Mouse (Mus musculus): Measurements from ENCODE around the gene Map2. TPM values are rescaled to one million over a fixed set of nuclear protein-coding genes. Genes with fewer than 3 reads are reported as not detected.
A peak's percentile ranks its signal among the peaks of the same experiment; 100 is the strongest.

Gene Map2
- polyA plus RNA-seq (2011; ENCODE audit: insufficient read depth, insufficient read length, low read depth, missing spikeins): 13.7 and 18.3 TPM in 2 replicates

GRCm38 (mm10) chr1:66175041-66175665 lies at the start of gene Map2:
Map2 (plus strand) TSS chr1:66175273.
- no peak within 1 kb of the TSS for H3K27ac ChIP-seq (ENCODE audit: insufficient read depth, low read length)
- peak within 1 kb of the TSS; percentile 33 for H3K9ac ChIP-seq (ENCODE audit: low read depth, poor library complexity, severe bottlenecking)
- no peak for TF ChIP-seq EP300 (IDR thresholded peaks at IDR 0.05; ENCODE audit: insufficient read depth, low read depth, low read length)
- TF ChIP-seq POLR2A (IDR thresholded peaks at IDR 0.05; ENCODE audit: insufficient read depth, low read length): no peak
- TF ChIP-seq CTCF (IDR thresholded peaks at IDR 0.05; ENCODE audit: low read depth, low read length): no peak
- H3K4me1 ChIP-seq (ENCODE audit: control insufficient read depth, insufficient read depth, low read length): peaks cover 2% of the 10 kb centered on the region
- H3K36me3 ChIP-seq (ENCODE audit: control insufficient read depth, insufficient read depth, low read length, poor library complexity, severe bottlenecking): no peaks in the 10 kb centered on the region
- no peaks in the 10 kb centered on the region for H3K27me3 ChIP-seq (ENCODE audit: control insufficient read depth, insufficient read depth, low read length, poor library complexity, severe bottlenecking)
- peak within 1 kb of the TSS; percentile 70 for H3K4me3 ChIP-seq (ENCODE audit: low read depth, low read length)
- no peaks in the 10 kb centered on the region for H3K9me3 ChIP-seq (replicated peaks; ENCODE audit: control insufficient read depth, insufficient read depth, low read length, poor library complexity, severe bottlenecking)

GRCm38 (mm10) chr1:66133014-66133413 lies 42.1 kb upstream of the Map2 start:
- H3K36me3 ChIP-seq (ENCODE audit: control insufficient read depth, insufficient read depth, low read length, poor library complexity, severe bottlenecking): no peaks in the 10 kb centered on the region
- no peak overlapping the region for H3K9ac ChIP-seq (ENCODE audit: low read depth, poor library complexity, severe bottlenecking)
- no peaks in the 10 kb centered on the region for H3K4me1 ChIP-seq (ENCODE audit: control insufficient read depth, insufficient read depth, low read length)
- H3K27ac ChIP-seq (ENCODE audit: insufficient read depth, low read length): no peak overlapping the region
- TF ChIP-seq CTCF (IDR thresholded peaks at IDR 0.05; ENCODE audit: low read depth, low read length) (no peak), EP300 (IDR thresholded peaks at IDR 0.05; ENCODE audit: insufficient read depth, low read depth, low read length) (no peak), POLR2A (IDR thresholded peaks at IDR 0.05; ENCODE audit: insufficient read depth, low read length) (no peak)
- no peaks in the 10 kb centered on the region for H3K27me3 ChIP-seq (ENCODE audit: control insufficient read depth, insufficient read depth, low read length, poor library complexity, severe bottlenecking)
- H3K9me3 ChIP-seq (replicated peaks; ENCODE audit: control insufficient read depth, insufficient read depth, low read length, poor library complexity, severe bottlenecking): no peaks in the 10 kb centered on the region
- H3K4me3 ChIP-seq (ENCODE audit: low read depth, low read length): no peak overlapping the region

- Histone ChIP-seq H3K9ac (ENCODE audit: low read depth, poor library complexity, severe bottlenecking) (no peak overlapping the region), H3K36me3 (ENCODE audit: control insufficient read depth, insufficient read depth, low read length, poor library complexity, severe bottlenecking) (no peaks in the 10 kb centered on the region), H3K27me3 (ENCODE audit: control insufficient read depth, insufficient read depth, low read length, poor library complexity, severe bottlenecking) (no peaks in the 10 kb centered on the region), H3K27ac (ENCODE audit: insufficient read depth, low read length) (no peak overlapping the region), H3K4me1 (ENCODE audit: control insufficient read depth, insufficient read depth, low read length) (no peaks in the 10 kb centered on the region), H3K9me3 (replicated peaks; ENCODE audit: control insufficient read depth, insufficient read depth, low read length, poor library complexity, severe bottlenecking) (no peaks in the 10 kb centered on the region), H3K4me3 (ENCODE audit: low read depth, low read length) (no peak overlapping the region)
- TF ChIP-seq POLR2A (IDR thresholded peaks at IDR 0.05; ENCODE audit: insufficient read depth, low read length): no peak
Measured at GRCm38 (mm10) chr1:66135324-66135723, 39.7 kb upstream of the Map2 start.

GRCm38 (mm10) chr1:66140686-66141085 lies 34.4 kb upstream of the Map2 start:
- Histone ChIP-seq H3K9ac (ENCODE audit: low read depth, poor library complexity, severe bottlenecking) (no peak overlapping the region), H3K27ac (ENCODE audit: insufficient read depth, low read length) (no peak overlapping the region), H3K36me3 (ENCODE audit: control insufficient read depth, insufficient read depth, low read length, poor library complexity, severe bottlenecking) (no peaks in the 10 kb centered on the region), H3K27me3 (ENCODE audit: control insufficient read depth, insufficient read depth, low read length, poor library complexity, severe bottlenecking) (no peaks in the 10 kb centered on the region), H3K9me3 (replicated peaks; ENCODE audit: control insufficient read depth, insufficient read depth, low read length, poor library complexity, severe bottlenecking) (no peaks in the 10 kb centered on the region), H3K4me1 (ENCODE audit: control insufficient read depth, insufficient read depth, low read length) (no peaks in the 10 kb centered on the region), H3K4me3 (ENCODE audit: low read depth, low read length) (no peak overlapping the region)
- TF ChIP-seq CTCF (IDR thresholded peaks at IDR 0.05; ENCODE audit: low read depth, low read length) (no peak), EP300 (IDR thresholded peaks at IDR 0.05; ENCODE audit: insufficient read depth, low read depth, low read length) (no peak), POLR2A (IDR thresholded peaks at IDR 0.05; ENCODE audit: insufficient read depth, low read length) (no peak)

GRCm38 (mm10) chr1:66145180-66145579 lies 29.9 kb upstream of the Map2 start:
- Histone ChIP-seq H3K36me3 (ENCODE audit: control insufficient read depth, insufficient read depth, low read length, poor library complexity, severe bottlenecking) (no peaks in the 10 kb centered on the region), H3K9ac (ENCODE audit: low read depth, poor library complexity, severe bottlenecking) (no peak overlapping the region), H3K9me3 (replicated peaks; ENCODE audit: control insufficient read depth, insufficient read depth, low read length, poor library complexity, severe bottlenecking) (no peaks in the 10 kb centered on the region), H3K4me3 (ENCODE audit: low read depth, low read length) (no peak overlapping the region), H3K27ac (ENCODE audit: insufficient read depth, low read length) (no peak overlapping the region), H3K27me3 (ENCODE audit: control insufficient read depth, insufficient read depth, low read length, poor library complexity, severe bottlenecking) (no peaks in the 10 kb centered on the region), H3K4me1 (ENCODE audit: control insufficient read depth, insufficient read depth, low read length) (no peaks in the 10 kb centered on the region)
- no peak for TF ChIP-seq CTCF (IDR thresholded peaks at IDR 0.05; ENCODE audit: low read depth, low read length)
- TF ChIP-seq EP300 (IDR thresholded peaks at IDR 0.05; ENCODE audit: insufficient read depth, low read depth, low read length): no peak
- TF ChIP-seq POLR2A (IDR thresholded peaks at IDR 0.05; ENCODE audit: insufficient read depth, low read length): no peak

- Histone ChIP-seq H3K9me3 (replicated peaks; ENCODE audit: control insufficient read depth, insufficient read depth, low read length, poor library complexity, severe bottlenecking) (no peaks in the 10 kb centered on the region), H3K4me1 (ENCODE audit: control insufficient read depth, insufficient read depth, low read length) (no peaks in the 10 kb centered on the region), H3K27me3 (ENCODE audit: control insufficient read depth, insufficient read depth, low read length, poor library complexity, severe bottlenecking) (no peaks in the 10 kb centered on the region), H3K9ac (ENCODE audit: low read depth, poor library complexity, severe bottlenecking) (no peak overlapping the region), H3K27ac (ENCODE audit: insufficient read depth, low read length) (no peak overlapping the region), H3K4me3 (ENCODE audit: low read depth, low read length) (no peak overlapping the region), H3K36me3 (ENCODE audit: control insufficient read depth, insufficient read depth, low read length, poor library complexity, severe bottlenecking) (no peaks in the 10 kb centered on the region)
- TF ChIP-seq POLR2A (IDR thresholded peaks at IDR 0.05; ENCODE audit: insufficient read depth, low read length) (no peak), EP300 (IDR thresholded peaks at IDR 0.05; ENCODE audit: insufficient read depth, low read depth, low read length) (no peak), CTCF (IDR thresholded peaks at IDR 0.05; ENCODE audit: low read depth, low read length) (no peak)
Measured at GRCm38 (mm10) chr1:66148825-66149514, 26.1 kb upstream of the Map2 start.

All from ES-Bruce4 (cell line).